Mouse (Mus musculus) stomach, embryonic 16.5 days (tissue): Measurements from ENCODE around the gene Ddx5. TPM values are rescaled to one million over a fixed set of nuclear protein-coding genes. Genes with fewer than 3 reads are reported as not detected.

ENCODE experiments used
- ATAC-seq: fragments of 200-750 bp; cut with Nextera tagmentation; 2 replicates; pipeline ENCODE4 v1.8.0; 2017; ENCODE audit warnings: moderate number of reproducible peaks, moderate TSS enrichment; ENCODE audit not compliant: insufficient read depth, low FRiP score
- H3K27ac ChIP-seq: fragments of 300-500 bp; sonication (generic); 2 replicates; pipeline ENCODE4 v1.5.1; 2014; ENCODE audit warnings: low read length
- H3K27me3 ChIP-seq: fragments of 300-500 bp; sonication (generic); 2 replicates; pipeline ENCODE4 v1.6.1; 2014; ENCODE audit warnings: low read length, control low read depth, mixed read lengths; ENCODE audit not compliant: control insufficient read depth, insufficient read depth
- H3K36me3 ChIP-seq: fragments of 300-500 bp; sonication (generic); 2 replicates; pipeline ENCODE4 v1.6.1; 2014; ENCODE audit warnings: low read length; ENCODE audit not compliant: control insufficient read depth, insufficient read depth
- H3K4me1 ChIP-seq: fragments of 300-500 bp; sonication (generic); 2 replicates; pipeline ENCODE4 v1.6.1; 2014; ENCODE audit warnings: low read length, control low read depth, mixed read lengths; ENCODE audit not compliant: control insufficient read depth, insufficient read depth
- H3K4me2 ChIP-seq: fragments of 300-500 bp; sonication (generic); 2 replicates; pipeline ENCODE4 v1.6.1; 2014; ENCODE audit warnings: low read depth, low read length, mixed read lengths
- H3K4me3 ChIP-seq: fragments of 300-500 bp; sonication (generic); replicated peaks from 2 replicates; pipeline ENCODE4 v1.5.1; 2014; ENCODE audit warnings: mild to moderate bottlenecking, low read length
- H3K9ac ChIP-seq: fragments of 300-500 bp; sonication (generic); 2 replicates; pipeline ENCODE4 v1.6.1; 2014; ENCODE audit warnings: low read length
- H3K9me3 ChIP-seq: fragments of 300-500 bp; sonication (generic); replicated peaks from 2 replicates; pipeline ENCODE4 v1.6.1; 2016; ENCODE audit warnings: low read length, control low read depth; ENCODE audit not compliant: control insufficient read depth
- WGBS: fragments of 180-500 bp; shearing (Covaris S2); extraction: QIAGEN DNeasy Blood & Tissue Kit; methylation state at CpG from one replicate; pipeline ENCODE4 v1.1.7; 2014; 5-methylcytosine and 5-hydroxymethylcytosine counted together
- polyA plus RNA-seq: library from polyadenylated mRNA; unstranded; fragments of >200 nt; fragmentation: Nextera tagmentation; extraction: Ambion mirVana; gene quantifications from 2 replicates; pipeline ENCODE4 v1.2.1, GENCODE M21; 2015

Ddx5 gene
- polyA plus RNA-seq, 1 experiment from 2014 or later, result 316 TPM

DNA sequence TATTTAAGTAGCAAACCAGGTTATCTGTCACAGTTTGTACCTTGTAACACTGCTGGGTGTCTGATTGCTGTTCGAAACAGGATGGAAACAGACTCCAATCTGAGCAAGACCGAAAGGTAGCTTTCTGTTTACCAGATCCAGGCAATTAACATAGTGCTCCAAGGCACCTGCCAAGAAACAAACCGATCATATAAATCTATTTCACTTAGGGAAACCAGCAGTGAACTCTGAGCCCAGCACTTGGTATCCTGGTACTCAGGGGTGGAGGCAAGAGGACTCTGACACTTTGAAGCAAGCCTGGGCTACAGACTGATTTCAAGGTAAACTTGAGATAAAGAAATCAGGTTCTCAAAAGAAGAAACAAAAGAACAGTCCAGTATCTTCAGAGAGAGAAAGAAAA is 11.6 kb downstream of the Ddx5 start:
- WGBS, result 82% methylated on average over 3 of the region's 3 CpGs
- peaks cover 9% of the 10 kb centered on the region; the same call in 1 of the 2 replicates for H3K36me3 ChIP-seq
- H3K4me2 ChIP-seq, result no peak overlapping the region
- no peak overlapping the region; the same call in 1 of the 2 replicates for H3K27ac ChIP-seq
- no peak overlapping the region for H3K4me3 ChIP-seq
- H3K4me1 ChIP-seq, result peaks cover 10% of the 10 kb centered on the region
- no peak for ATAC-seq
- no peaks in the 10 kb centered on the region for H3K27me3 ChIP-seq
- H3K9ac ChIP-seq, result peak overlapping the region; percentile 39; the same call in 1 of the 2 replicates
- no peaks in the 10 kb centered on the region for H3K9me3 ChIP-seq

DNA sequence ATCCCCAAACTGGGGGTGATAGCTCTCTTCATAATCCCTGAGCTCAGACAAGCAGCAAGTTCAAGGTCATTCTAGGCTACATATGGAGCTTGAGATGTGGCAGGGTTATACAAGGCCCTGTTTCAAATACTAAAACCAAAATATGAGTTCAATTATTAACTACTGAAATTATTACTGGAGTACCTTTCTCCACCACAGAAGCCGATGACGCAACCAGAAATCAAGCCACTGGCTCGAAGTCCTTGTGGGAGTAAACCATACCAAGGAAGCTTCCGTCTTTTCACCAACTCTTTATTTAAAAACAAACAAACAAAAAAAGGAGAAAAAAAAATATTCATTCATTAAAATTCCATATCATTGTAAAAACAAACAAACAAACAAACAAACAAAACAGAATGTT is 12.0 kb downstream of the Ddx5 start:
- no peak for ATAC-seq
- no peak overlapping the region for H3K9ac ChIP-seq
- no peak overlapping the region for H3K4me3 ChIP-seq
- H3K36me3 ChIP-seq, result peaks cover 9% of the 10 kb centered on the region; the same call in 1 of the 2 replicates
- H3K4me1 ChIP-seq, result peaks cover 10% of the 10 kb centered on the region
- 86% methylated on average over 4 of the region's 4 CpGs for WGBS
- no peak overlapping the region for H3K4me2 ChIP-seq
- no peaks in the 10 kb centered on the region for H3K27me3 ChIP-seq
- H3K9me3 ChIP-seq, result no peaks in the 10 kb centered on the region
- H3K27ac ChIP-seq, result 0 out of 2 replicates have a peak overlapping the region, but pooled peaks have one; percentile 36

DNA sequence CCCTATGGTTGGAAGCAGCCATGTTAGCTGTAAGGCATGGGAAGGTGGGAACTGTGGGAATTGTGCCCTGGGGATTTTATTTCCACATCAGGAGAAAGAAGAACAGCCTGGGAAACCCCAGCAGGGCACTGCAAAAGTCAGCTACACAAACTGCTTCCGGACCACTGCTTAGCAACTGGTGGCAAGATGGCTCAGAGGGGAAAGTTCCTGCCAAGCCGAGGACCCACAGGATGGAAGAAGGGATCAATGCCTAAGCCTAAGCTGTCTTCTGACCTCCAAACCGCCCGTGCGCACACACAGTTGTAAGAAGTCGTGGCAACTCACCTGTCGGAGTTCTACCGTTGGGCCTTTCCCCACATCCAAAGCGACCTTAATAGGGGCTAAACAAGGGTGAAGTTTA is 15.9 kb downstream of the Ddx5 start:
- H3K4me3 ChIP-seq, result no peak overlapping the region
- H3K27me3 ChIP-seq, result no peaks in the 10 kb centered on the region
- H3K27ac ChIP-seq, result no peak overlapping the region
- no peaks in the 10 kb centered on the region for H3K9me3 ChIP-seq
- 89% methylated on average over 9 of the region's 9 CpGs for WGBS
- H3K36me3 ChIP-seq, result peaks cover 22% of the 10 kb centered on the region
- H3K4me1 ChIP-seq, result peaks cover 7% of the 10 kb centered on the region; the same call in 1 of the 2 replicates
- ATAC-seq, result no peak
- no peak overlapping the region for H3K9ac ChIP-seq
- no peak overlapping the region for H3K4me2 ChIP-seq

DNA sequence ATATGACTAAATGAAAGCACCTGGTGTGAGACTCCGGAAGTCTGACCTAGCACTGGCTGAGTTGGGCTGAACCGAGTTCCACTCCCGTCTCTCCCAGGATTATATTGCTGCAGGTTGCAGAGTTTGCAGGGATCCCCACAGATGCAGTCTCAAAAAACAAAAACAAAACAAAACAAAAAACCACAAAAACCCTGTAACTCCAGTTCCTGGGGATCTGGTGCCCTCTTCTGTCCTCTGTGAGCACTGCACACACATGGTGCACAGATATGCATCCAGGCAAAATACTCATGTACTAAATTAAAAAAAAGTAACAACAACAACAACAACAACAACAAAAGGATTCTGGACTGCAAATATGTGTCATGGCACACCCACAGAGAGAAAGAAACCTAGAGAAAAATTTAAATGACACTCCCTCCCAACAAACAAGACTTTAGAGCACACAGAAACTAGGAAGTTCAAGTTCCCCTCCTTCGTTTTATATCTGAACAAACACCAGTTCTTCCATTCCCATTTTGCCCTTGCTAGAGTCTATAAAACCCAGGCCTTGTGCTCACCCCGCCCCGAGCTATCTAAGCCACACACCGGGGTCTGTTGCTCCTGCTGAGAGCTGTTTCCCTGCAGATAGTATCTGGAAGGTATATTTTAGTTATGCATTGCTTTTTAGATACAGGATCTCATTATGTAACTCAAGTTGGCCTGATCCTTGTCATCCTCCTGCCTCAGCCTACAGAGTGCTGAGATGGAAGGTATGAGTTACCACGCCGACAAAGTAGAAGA is 18.6 kb downstream of the Ddx5 start:
- Histone ChIP-seq H3K27ac (no peak overlapping the region), H3K9ac (no peak overlapping the region), H3K4me3 (no peak overlapping the region), H3K27me3 (no peaks in the 10 kb centered on the region), H3K9me3 (no peaks in the 10 kb centered on the region), H3K36me3 (peaks cover 29% of the 10 kb centered on the region), H3K4me1 (no peaks in the 10 kb centered on the region), H3K4me2 (no peak overlapping the region)
- no peak for ATAC-seq
- WGBS, result 93% methylated on average over 9 of the region's 9 CpGs

DNA sequence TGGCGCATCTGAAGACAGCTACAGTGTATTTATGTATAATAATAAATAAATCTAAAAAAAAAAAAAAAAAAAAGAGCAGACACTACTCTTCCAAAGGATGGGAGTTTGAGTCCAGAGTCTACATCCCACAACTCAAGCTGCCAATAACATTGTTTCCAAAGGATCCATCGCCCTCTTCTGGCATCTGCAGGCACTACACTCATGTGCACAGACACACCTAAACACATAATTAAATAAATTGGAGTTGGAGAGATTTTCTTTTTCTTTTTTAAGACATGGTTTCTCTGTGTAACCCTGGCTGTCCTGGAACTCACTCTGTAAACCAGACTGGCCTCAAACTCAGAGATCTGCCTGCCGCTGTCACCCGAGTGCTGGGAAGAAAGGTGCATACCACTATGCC is 21.5 kb downstream of the Ddx5 start:
- no peak overlapping the region for H3K4me3 ChIP-seq
- H3K9me3 ChIP-seq, result no peaks in the 10 kb centered on the region
- peaks cover 10% of the 10 kb centered on the region for H3K4me1 ChIP-seq
- 94% methylated on average over 4 of the region's 4 CpGs for WGBS
- no peak overlapping the region for H3K9ac ChIP-seq
- no peak overlapping the region for H3K27ac ChIP-seq
- peaks cover 21% of the 10 kb centered on the region for H3K36me3 ChIP-seq
- H3K4me2 ChIP-seq, result no peak overlapping the region
- no peak for ATAC-seq
- no peaks in the 10 kb centered on the region for H3K27me3 ChIP-seq

DNA sequence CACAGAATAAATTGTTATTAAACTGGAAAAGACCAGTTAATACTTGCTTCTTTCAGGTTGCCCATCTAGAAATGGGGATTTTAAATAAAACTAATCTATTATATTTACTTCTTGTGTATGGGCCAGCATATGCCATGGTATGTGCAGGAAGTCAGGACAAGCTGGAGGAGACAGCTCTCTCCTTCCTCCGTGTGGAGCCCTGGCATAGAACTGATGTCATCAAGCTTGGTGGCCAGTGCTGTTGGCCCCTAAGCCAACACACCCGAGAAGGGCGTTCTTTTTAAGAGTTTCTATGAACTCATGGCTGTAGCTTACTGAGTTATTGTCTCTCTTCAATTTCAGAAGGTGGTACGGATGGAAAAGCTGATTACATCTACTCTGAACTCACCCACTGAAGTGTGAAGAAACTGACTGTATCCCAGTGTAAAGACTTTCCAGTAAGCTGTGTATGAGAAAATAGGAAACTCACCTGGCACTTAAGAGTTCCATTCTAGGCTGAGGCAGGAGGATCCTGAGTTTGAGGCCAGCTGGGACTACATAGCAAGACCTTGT is 22.3 kb downstream of the Ddx5 start:
- ATAC-seq, result no peak
- no peaks in the 10 kb centered on the region for H3K27me3 ChIP-seq
- no peak overlapping the region for H3K9ac ChIP-seq
- peaks cover 19% of the 10 kb centered on the region for H3K4me1 ChIP-seq
- peaks cover 21% of the 10 kb centered on the region for H3K36me3 ChIP-seq
- no peaks in the 10 kb centered on the region for H3K9me3 ChIP-seq
- H3K27ac ChIP-seq, result no peak overlapping the region
- no peak overlapping the region for H3K4me3 ChIP-seq
- 90% methylated on average over 4 of the region's 4 CpGs for WGBS
- no peak overlapping the region for H3K4me2 ChIP-seq

DNA sequence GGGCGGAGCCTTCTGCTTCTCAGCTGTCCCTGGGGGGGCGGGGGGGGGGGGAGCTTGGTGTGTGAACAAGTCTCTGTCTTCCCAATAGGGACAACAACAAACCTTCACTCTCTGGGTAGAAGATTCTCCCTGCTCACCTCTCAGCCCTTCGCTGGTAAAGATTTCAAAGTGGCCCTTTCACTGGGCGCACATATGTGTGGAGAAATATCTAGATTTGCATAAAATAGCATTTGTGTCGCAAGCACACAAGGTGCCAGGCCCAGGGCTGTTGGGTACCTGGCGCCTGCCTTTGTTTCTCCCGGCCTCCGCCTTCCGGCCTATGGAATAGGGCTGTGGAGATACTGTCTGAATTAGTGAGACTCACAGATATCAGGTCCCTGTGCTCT is 26.2 kb downstream of the Ddx5 start:
- H3K9ac ChIP-seq, result no peak overlapping the region
- H3K4me1 ChIP-seq, result peaks cover 20% of the 10 kb centered on the region
- WGBS, result 64% methylated on average over 9 of the region's 9 CpGs
- H3K4me3 ChIP-seq, result no peak overlapping the region
- no peaks in the 10 kb centered on the region for H3K9me3 ChIP-seq
- ATAC-seq, result peak; percentile 29; the same call in 1 of the 2 replicates
- H3K27me3 ChIP-seq, result no peaks in the 10 kb centered on the region
- H3K27ac ChIP-seq, result peak overlapping the region; percentile 89
- H3K36me3 ChIP-seq, result peaks cover 5% of the 10 kb centered on the region
- no peak overlapping the region for H3K4me2 ChIP-seq

DNA sequence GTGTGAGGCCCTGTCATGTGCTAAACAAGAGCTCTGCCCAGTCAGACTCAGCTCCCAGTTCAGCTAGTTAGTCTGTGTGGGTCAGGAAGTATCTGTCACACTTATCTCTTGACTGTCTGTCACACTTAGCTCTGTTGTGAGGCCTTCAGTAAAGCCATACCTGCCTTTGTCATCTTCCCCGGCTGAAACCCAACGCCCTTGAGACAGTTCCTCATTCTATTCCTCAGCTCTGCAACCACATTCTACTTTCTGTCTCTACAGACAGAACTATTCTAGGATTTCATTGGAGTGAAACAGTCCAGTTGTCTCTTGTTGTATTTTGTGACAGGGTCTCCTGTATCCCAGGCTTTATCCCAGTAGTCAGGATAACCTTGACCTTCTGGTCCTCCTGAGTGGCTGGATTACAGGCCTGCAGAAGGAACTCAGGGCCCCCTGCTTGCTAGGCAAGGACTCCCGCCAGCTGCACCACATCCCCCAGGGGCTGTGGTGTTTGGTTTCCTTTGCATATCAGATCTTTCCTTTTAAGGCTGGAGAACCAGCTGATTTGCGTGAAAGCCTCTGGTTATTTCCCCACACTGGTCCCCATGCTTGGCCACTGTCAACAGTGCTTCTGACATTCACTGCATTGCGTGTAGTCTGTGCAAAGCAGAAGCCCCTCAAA is 26.7 kb downstream of the Ddx5 start:
- Histone ChIP-seq H3K27ac (peak overlapping the region; percentile 89), H3K27me3 (no peaks in the 10 kb centered on the region), H3K4me3 (no peak overlapping the region), H3K36me3 (no peaks in the 10 kb centered on the region; the same call in 1 of the 2 replicates), H3K9ac (0 out of 2 replicates have a peak overlapping the region, but pooled peaks have one; percentile 31), H3K9me3 (no peaks in the 10 kb centered on the region), H3K4me1 (peaks cover 20% of the 10 kb centered on the region), H3K4me2 (no peak overlapping the region)
- WGBS, result 16% methylated on average over 5 of the region's 5 CpGs
- ATAC-seq, result peak; percentile 74

DNA sequence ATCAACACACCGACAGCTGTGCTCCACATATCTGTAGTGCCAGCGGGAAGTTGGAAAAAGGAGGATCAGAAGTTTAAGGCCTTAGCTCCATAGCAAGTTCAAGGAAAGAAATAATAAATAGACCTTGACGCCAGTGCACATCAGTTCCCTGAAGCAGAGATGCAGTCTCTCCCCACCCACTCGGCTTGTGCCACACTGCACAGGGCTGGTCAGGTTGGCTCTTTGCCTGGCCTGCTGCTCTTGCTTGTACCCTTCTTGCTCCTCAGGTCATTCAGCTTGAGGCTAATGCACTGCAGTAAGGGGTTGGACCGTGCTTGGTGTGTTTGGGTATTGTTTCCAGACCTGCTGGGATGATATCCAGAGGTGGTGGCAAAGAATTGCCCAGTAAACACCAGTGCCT is 28.5 kb downstream of the Ddx5 start:
- no peak for ATAC-seq
- Histone ChIP-seq H3K36me3 (no peaks in the 10 kb centered on the region), H3K9ac (no peak overlapping the region), H3K4me3 (no peak overlapping the region), H3K4me2 (no peak overlapping the region), H3K27me3 (no peaks in the 10 kb centered on the region), H3K4me1 (peaks cover 20% of the 10 kb centered on the region), H3K27ac (no peak overlapping the region), H3K9me3 (no peaks in the 10 kb centered on the region)
- WGBS, result 83% methylated on average over 5 of the region's 5 CpGs
